Mouse (Mus musculus) liver, embryonic 14.5 days (tissue): Measurements from ENCODE around the gene Clhc1. TPM values are rescaled to one million over a fixed set of nuclear protein-coding genes. Genes with fewer than 3 reads are reported as not detected.

Experiments
- ATAC-seq: fragments of 200-750 bp; cut with Nextera tagmentation; 2 replicates; pipeline ENCODE4 v1.8.0; 2017; ENCODE audit warnings: moderate number of reproducible peaks, mild to moderate bottlenecking, moderate library complexity; ENCODE audit not compliant: insufficient read depth
- DNase-seq, 3 experiments: peaks; one replicate each; pipeline ENCODE4 v3.0.0-alpha.2; 2012 to 2013; ENCODE audit warnings: low read depth in 3 of 3, low spot score in 3 of 3
- H3K27ac ChIP-seq: fragments of 300-500 bp; sonication (generic); 2 replicates; pipeline ENCODE4 v1.5.1; 2014; ENCODE audit warnings: moderate library complexity, mild to moderate bottlenecking, control low read depth, inconsistent platforms
- H3K27me3 ChIP-seq: fragments of 300-500 bp; sonication (generic); 2 replicates; pipeline ENCODE4 v1.6.1; 2014; ENCODE audit warnings: mild to moderate bottlenecking, low read length, moderate library complexity; ENCODE audit not compliant: control insufficient read depth, insufficient read depth
- H3K36me3 ChIP-seq: fragments of 300-500 bp; sonication (generic); replicated peaks from 2 replicates; pipeline ENCODE4 v1.6.1; 2014; ENCODE audit warnings: low read depth; ENCODE audit not compliant: control insufficient read depth, insufficient read depth
- H3K4me1 ChIP-seq, 2 experiments: fragments of 200-500 bp in 1 of 2; fragments of 300-500 bp in 1 of 2; sonication (generic) in 1 of 2; replicated peaks; 2 replicates each; pipeline ENCODE4 v1.6.1; 2012 to 2014; ENCODE audit warnings: antibody characterized with exemption in 1 of 2, inconsistent platforms in 1 of 2, low read length in 1 of 2; ENCODE audit not compliant: control insufficient read depth in 2 of 2, insufficient read depth in 2 of 2
- H3K4me2 ChIP-seq: fragments of 300-500 bp; sonication (generic); 2 replicates; pipeline ENCODE4 v1.6.1; 2014; ENCODE audit warnings: low read depth, mild to moderate bottlenecking, control low read depth, moderate library complexity
- H3K4me3 ChIP-seq, 2 experiments: fragments of 200-500 bp in 1 of 2; fragments of 300-500 bp in 1 of 2; sonication (generic) in 1 of 2; 2 replicates each; pipeline ENCODE4 v1.5.1; 2012 to 2014; ENCODE audit warnings: low read depth in 2 of 2, low read length in 2 of 2, mild to moderate bottlenecking in 2 of 2, control low read depth in 1 of 2, inconsistent platforms in 1 of 2, moderate library complexity in 1 of 2; ENCODE audit not compliant: insufficient read depth in 1 of 2
- H3K9ac ChIP-seq: fragments of 300-500 bp; sonication (generic); replicated peaks from 2 replicates; pipeline ENCODE4 v1.6.1; 2014; ENCODE audit warnings: mild to moderate bottlenecking, control low read depth, moderate library complexity
- H3K9me3 ChIP-seq: fragments of 300-500 bp; sonication (generic); 2 replicates; pipeline ENCODE4 v1.6.1; 2016; ENCODE audit warnings: low read length, mixed read lengths; ENCODE audit not compliant: control insufficient read depth
- CTCF ChIP-seq: IDR thresholded peaks from 2 replicates; pipeline ENCODE4 v1.5.1; 2016; ENCODE audit warnings: antibody characterized with exemption, low read depth, control low read depth
- EP300 ChIP-seq: IDR thresholded peaks from 2 replicates; pipeline ENCODE4 v1.6.1; 2016; ENCODE audit warnings: antibody characterized with exemption, low read depth
- whole genome bisulfite sequencing: fragments of 180-500 bp; shearing (Covaris S2); extraction: QIAGEN DNeasy Blood & Tissue Kit; methylation state at CpG from one replicate; pipeline ENCODE4 v1.1.7; 2014; ENCODE audit not compliant: insufficient replicate concordance; 5-methylcytosine and 5-hydroxymethylcytosine counted together
- polyA plus RNA-seq, 2 experiments: library from polyadenylated mRNA; depleted of rRNA in 1 of 2; stranded (reverse) in 1 of 2; unstranded in 1 of 2; fragments of >200 nt; fragmentation: Nextera tagmentation in 1 of 2; extraction: Ambion mirVana in 1 of 2; gene quantifications; 2 replicates each; pipeline versions ENCODE4 v1.2.1 to v1.2.3; 2012 to 2014

The Clhc1 gene
- polyA plus RNA-seq (2012; rRNA removed) (0.03 and 0.10 TPM in 2 replicates), polyA plus RNA-seq (2014; fragmentation: Nextera tagmentation; extraction: Ambion mirVana) (0.30 TPM in 1 of 2 replicates, not detected in the other)

DNA sequence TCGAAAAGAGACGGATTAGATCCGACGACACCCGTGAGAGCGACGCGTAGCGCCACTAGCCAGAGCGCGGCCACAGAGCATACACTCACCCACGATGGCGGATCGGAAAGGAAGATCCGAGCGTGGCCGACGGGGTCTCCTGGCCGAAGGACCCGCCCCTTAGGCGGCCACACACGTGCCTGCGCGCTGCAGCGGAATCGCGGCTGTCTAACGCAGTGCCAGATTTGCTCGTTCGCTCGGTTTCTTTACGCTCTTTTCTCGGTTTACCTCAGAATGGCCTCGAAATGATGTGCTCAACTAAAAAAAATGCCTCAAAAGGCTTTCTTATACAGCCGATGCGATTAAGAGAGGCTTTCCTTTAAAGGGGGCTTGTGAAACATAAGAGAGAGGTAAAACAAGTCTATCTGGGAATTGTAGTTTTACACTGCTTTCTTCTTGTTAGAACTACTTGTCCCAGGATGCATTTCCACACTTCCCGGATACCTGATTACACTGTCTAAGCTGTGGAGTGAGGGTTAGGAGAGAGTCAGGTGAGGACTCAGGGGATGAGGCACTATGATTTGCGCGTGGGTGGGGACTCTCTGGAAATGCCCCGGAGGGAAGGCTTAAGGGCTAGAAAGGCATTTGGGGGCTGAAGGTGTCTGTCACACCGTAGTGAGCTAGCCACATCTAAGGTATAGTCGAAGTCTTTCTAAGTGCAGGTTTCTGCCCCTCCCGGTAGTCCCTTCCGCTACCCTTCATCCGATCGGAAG, at the start of gene Clhc1, which contains the start of gene Rps27a:
Gene Clhc1, plus strand, starts transcription at position 199 of the 752 bp plus-strand sequence.
Gene Rps27a, minus strand, starts transcription at position 358 of the 752 bp plus-strand sequence.
- WGBS = under 1% methylated on average over 46 of the region's 46 CpGs
- Histone ChIP-seq H3K4me3 (peak within 1 kb of the TSS; percentile 87 to 99), H3K4me1 (peaks cover 8 to 13% of the 10 kb centered on the region in 2 experiments), H3K36me3 (peaks cover 29% of the 10 kb centered on the region), H3K27ac (peak within 1 kb of the TSS; percentile 59), H3K9ac (peak within 1 kb of the TSS; percentile 90), H3K9me3 (no peaks in the 10 kb centered on the region), H3K4me2 (peak within 1 kb of the TSS; percentile 90), H3K27me3 (no peaks in the 10 kb centered on the region)
- DNase-seq (peak; percentile 77 to 91 (median 83)), ATAC-seq (peak; percentile 98)
- TF ChIP-seq CTCF (peak; percentile 58), EP300 (peak; percentile 58)

DNA sequence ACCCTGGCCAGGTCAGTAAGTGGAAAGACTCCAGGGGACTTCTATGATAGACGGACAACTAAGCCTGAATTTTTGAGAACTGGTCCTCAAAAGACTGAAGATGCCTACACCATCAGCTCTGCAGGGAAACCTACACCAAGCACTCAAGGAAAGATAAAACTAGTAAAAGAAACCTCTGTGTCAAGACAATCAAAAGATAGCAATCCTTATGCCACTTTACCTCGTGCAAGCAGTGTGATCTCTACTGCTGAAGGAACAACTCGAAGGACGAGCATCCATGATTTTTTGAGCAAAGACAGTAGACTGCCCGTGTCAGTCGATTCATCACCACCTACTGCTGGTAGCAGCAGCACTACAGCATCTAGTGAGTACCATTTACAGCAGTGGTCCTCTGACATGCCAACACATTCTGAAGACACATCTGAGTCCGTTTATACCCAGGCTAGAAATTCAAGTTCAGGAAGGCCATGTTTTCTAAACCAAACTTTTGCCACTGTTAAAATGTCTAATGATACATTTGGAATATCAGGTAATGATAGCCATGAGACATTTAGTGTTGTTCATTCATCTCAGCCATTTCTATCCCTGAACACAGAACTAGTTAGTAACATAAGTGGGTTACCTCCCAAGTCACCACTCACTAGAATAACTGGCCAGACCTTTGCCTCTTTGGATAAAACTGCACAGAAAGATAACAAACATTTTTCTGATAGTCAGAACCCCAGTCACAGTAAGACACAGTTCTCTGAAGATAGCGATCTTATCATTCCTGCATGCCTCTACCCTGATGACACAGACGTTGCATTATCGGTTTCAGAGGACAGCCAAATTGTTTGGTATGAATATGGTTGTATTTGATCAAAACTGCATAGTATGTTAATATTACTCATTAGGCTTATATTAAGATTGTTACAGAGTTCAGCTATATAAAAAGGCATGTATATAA, 43.5 kb upstream of the Clhc1 start:
- no peak overlapping the region for H3K4me3 ChIP-seq
- no peaks in the 10 kb centered on the region for H3K36me3 ChIP-seq
- DNase-seq (peak in 2 of 3 experiments; percentile 28 to 49), ATAC-seq (peak; percentile 90)
- no peaks in the 10 kb centered on the region for H3K9me3 ChIP-seq
- no peaks in the 10 kb centered on the region for H3K27me3 ChIP-seq
- H3K4me1 ChIP-seq = peaks cover 13 to 18% of the 10 kb centered on the region in 2 experiments
- H3K4me2 ChIP-seq = peak overlapping the region; percentile 35; the same call in 1 of the 2 replicates
- TF ChIP-seq EP300 = peak; percentile 92
- no peak for TF ChIP-seq CTCF
- peak overlapping the region; percentile 20 for H3K27ac ChIP-seq
- WGBS = 54% methylated on average over 10 of the region's 10 CpGs
- no peak overlapping the region for H3K9ac ChIP-seq

DNA sequence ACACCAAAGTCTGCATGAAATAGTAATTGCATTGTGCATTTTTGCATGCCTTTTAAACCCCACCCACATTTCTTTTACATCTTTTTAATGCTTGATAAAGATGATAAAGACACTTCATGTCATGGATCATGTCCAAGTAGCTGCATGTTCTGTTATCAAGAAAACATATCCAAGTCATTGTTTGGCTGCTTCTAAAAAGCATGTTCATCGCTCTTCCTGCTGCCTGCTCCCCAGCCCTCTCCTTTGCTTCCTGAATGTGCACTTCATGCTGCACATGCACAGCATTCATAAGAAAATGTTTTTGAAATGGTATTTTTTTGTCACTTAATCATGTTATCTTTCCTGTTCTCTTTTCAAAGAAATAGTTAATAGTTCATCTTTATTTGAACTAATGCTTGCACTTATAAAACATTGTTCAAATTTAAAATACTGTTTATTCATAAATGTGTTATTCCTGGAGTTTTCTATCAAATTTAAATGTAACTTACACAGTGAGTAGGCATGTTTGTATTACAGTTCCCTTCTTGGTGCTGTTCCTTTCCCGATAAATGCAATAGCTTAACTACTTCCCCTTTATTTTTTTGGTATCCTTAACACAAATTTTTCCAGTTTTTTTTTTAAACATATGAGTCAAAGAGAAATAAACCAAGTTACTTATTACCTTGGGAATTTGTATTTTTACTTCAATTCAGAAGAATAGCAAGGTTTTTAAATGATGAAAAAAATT, 42.7 kb upstream of the Clhc1 start:
- Histone ChIP-seq H3K36me3 (no peaks in the 10 kb centered on the region), H3K9me3 (no peaks in the 10 kb centered on the region), H3K9ac (no peak overlapping the region), H3K4me1 (peaks cover 13 to 18% of the 10 kb centered on the region in 2 experiments), H3K27me3 (no peaks in the 10 kb centered on the region), H3K27ac (peak overlapping the region; percentile 29), H3K4me3 (no peak overlapping the region), H3K4me2 (peak overlapping the region; percentile 35; the same call in 1 of the 2 replicates)
- DNase-seq = no peak
- 25% methylated on average over 2 of the region's 2 CpGs for WGBS
- peak; percentile 63; the same call in 1 of the 2 replicates for ATAC-seq
- TF ChIP-seq EP300 (no peak), CTCF (no peak)

DNA sequence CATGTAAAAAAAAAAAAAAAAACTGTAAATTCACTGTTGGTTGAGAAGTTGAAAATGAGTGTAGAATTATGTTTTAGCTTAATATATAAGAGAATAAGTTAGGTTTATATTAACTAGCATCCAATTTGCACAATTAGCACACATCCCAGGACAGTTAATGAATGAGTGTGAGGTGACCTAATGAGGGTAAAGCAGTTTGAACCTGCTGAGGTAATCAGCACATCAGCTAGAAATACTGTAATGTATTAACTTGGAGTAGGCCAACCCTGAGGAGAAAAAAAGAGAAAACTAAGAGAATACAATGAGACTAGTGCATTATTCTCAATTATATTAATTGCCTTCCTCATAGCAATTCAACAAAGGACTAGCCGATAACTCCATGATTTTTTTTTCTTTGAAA, 38.3 kb upstream of the Clhc1 start:
- H3K9me3 ChIP-seq = no peaks in the 10 kb centered on the region
- no peak overlapping the region for H3K9ac ChIP-seq
- TF ChIP-seq CTCF (no peak), EP300 (no peak)
- H3K4me1 ChIP-seq = peaks cover 10 to 13% of the 10 kb centered on the region in 2 experiments
- no peak overlapping the region for H3K4me3 ChIP-seq
- peaks cover 2% of the 10 kb centered on the region for H3K36me3 ChIP-seq
- DNase-seq (no peak), ATAC-seq (no peak)
- H3K27ac ChIP-seq = no peak overlapping the region
- H3K27me3 ChIP-seq = no peaks in the 10 kb centered on the region
- 90% methylated on average over 1 of the region's 1 CpGs for WGBS
- H3K4me2 ChIP-seq = no peak overlapping the region
